Mouse (Mus musculus): ENCODE results near the gene Fgg.

Gene Fgg

GRCm38 (mm10) chr3:83025036-83025435 lies 17.5 kb downstream of the Fgg start:
- in situ Hi-C loops (cut with MboI; ENCODE audit: low sequenced_read_pairs), result no loop called here

DNA sequence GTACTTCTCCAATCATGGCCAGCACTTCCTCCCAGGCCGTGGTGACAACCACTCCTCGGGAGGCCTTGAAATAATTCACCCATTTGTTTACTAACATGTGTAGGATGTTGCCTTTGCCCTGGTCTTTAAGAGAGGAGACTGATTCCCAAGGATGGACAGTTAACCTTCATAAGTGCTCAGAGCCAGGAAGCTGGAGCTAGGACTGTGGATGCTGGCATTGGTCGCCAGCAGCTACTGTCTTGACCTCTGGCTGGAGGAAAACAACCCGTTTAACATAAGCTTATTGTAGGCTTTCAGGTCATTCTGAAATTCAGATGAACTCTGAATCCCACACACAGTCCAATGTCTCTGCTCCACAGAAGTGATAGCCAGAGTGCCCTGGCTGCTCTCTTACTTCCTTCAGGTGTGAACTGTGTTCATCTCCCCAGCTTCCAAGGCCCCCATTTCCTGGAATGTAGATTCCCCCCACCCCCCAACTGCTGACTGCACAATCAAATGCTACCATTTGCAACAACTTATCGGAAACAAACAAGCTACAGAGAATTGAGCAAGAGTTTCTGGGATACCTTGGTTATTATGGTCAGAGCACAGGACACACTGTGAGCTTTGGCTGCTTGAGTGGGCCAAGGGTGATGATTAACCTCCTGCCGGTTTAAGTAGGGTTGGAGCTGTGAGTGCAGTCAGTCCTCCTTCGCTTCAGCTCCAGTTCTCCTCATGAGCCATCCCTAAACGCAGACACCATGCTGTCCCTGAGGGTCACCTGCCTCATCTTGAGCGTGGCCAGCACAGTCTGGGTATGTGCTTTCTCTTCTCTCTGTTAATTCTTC lies 18.2 kb downstream of the Fgg start, which contains the start of gene Fga:
TSS of gene Fga (plus strand) at position 602 of the 827 bp plus-strand sequence.
- in situ Hi-C loops (cut with MboI; ENCODE audit: low sequenced_read_pairs), result no loop called here

GRCm38 (mm10) chr3:83027546-83028251 lies 20.2 kb downstream of the Fgg start:
- in situ Hi-C loops (cut with MboI; ENCODE audit: low sequenced_read_pairs), result no loop called here

GRCm38 (mm10) chr3:83030331-83030730 lies 22.8 kb downstream of the Fgg start:
- in situ Hi-C loops (cut with MboI; ENCODE audit: low sequenced_read_pairs), result no loop called here

GRCm38 (mm10) chr3:83032746-83033308 lies 25.3 kb downstream of the Fgg start:
- in situ Hi-C loops (cut with MboI; ENCODE audit: low sequenced_read_pairs), result no loop called here

- in situ Hi-C loops (cut with MboI; ENCODE audit: low sequenced_read_pairs), result no loop called here
Observed at GRCm38 (mm10) chr3:83033801-83034200, 26.3 kb downstream of the Fgg start.

DNA sequence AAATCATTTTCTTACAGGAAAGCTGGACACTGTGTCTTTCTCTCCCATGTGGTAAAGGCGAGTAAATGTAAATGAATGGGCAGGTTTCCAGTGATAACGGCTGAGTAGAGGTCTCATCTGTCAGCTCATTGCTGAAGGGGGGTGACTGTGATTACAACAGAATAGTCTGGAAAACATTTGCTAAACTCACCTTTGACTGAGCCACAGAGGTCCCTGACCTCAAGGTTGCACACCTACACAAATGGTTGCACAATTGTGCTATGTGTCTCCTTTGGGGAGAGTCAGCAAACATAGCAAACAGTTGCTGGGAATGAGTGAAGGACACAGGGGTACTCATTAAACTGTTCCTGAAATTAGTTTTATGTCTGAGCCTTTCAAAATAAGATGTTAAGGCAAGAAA lies 31.3 kb downstream of the Fgg start:
- in situ Hi-C loops (cut with MboI; ENCODE audit: low sequenced_read_pairs), result no loop called here

DNA sequence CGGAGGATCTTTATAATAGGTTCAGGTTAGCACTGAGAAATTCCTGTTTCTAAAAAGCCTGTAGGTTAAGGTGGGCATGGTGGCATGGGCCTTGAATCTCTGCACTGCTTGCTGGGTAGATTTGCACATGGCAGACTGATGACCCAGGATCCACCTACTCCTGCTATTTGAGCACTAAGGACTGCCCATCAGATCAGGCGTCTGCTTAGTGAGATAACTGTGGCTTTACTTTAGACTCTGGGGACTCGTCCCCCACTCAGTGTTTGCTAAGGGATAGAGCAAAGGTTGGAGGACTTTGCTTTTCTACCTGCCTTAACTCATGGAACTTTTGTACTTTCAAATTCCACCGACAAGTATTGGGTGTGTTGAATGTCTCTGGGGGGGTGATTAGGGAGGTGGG lies 32.1 kb downstream of the Fgg start:
- in situ Hi-C loops (cut with MboI; ENCODE audit: low sequenced_read_pairs), result no loop called here

- in situ Hi-C loops (cut with MboI; ENCODE audit: low sequenced_read_pairs), result no loop called here
Observed at GRCm38 (mm10) chr3:83042451-83042850, 34.9 kb downstream of the Fgg start.

- in situ Hi-C loops (cut with MboI; ENCODE audit: low sequenced_read_pairs), result no loop called here
Observed at GRCm38 (mm10) chr3:83046649-83047048, 39.1 kb downstream of the Fgg start.

DNA sequence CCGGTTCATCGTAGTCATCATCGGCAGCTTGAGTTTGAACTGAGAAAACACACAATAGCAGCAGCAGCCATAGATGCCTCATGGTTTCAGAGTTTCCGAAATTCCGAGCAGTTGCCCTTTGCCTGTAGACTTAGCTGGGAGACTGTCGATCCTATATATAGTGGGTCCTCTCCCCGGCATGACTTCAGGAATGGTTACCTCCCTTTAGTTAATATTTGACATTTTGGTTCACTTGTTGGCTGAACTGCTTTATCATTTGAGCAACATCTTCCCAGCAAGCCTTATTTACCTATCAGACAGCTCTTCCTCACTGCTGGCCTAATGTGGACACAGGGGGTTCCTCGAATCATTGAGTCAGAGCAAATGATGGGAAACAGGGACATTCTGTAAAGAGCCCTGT lies 42.2 kb downstream of the Fgg start, which contains the start of gene Fgb:
TSS of gene Fgb (minus strand) at position 184 of the 400 bp plus-strand sequence.
- in situ Hi-C loops (cut with MboI; ENCODE audit: low sequenced_read_pairs), result loop anchor here (5.0 kb wide), 1 partner anchor 47 kb away; no protein-coding TSS in a partner anchor

GRCm38 (mm10) chr3:83050661-83051060 lies 43.1 kb downstream of the Fgg start:
- in situ Hi-C loops (cut with MboI; ENCODE audit: low sequenced_read_pairs), result loop anchor here (5.0 kb wide), 1 partner anchor 48 kb away; no protein-coding TSS in a partner anchor

- in situ Hi-C loops (cut with MboI; ENCODE audit: low sequenced_read_pairs), result loop anchor here (5.0 kb wide), 1 partner anchor 50 kb away; no protein-coding TSS in a partner anchor
Observed at GRCm38 (mm10) chr3:83052102-83052501, 44.6 kb downstream of the Fgg start.

GRCm38 (mm10) chr3:83053126-83053525 lies 45.6 kb downstream of the Fgg start:
- in situ Hi-C loops (cut with MboI; ENCODE audit: low sequenced_read_pairs), result loop anchor here (5.0 kb wide), 1 partner anchor 51 kb away; no protein-coding TSS in a partner anchor

DNA sequence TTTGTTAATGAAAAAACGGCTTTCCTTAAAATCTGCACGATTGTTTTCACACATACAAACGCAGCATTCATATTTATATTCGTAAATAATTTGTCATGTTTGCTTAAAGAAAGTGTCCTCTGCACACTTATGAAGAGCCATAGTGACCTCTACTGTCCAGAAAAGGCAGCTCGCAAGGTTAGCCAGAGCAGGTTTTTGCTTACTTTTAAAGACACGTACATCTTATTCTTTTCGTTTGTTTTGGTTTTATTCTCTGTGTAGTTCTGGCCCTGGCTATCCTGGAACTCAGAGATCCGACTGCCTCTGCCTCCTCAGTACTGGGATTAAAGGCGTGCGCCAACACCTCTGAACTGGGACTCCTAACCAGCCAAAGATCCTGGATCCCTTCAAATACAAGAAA lies 46.2 kb downstream of the Fgg start:
- in situ Hi-C loops (cut with MboI; ENCODE audit: low sequenced_read_pairs), result loop anchor here (5.0 kb wide), 1 partner anchor 51 kb away; no protein-coding TSS in a partner anchor

DNA sequence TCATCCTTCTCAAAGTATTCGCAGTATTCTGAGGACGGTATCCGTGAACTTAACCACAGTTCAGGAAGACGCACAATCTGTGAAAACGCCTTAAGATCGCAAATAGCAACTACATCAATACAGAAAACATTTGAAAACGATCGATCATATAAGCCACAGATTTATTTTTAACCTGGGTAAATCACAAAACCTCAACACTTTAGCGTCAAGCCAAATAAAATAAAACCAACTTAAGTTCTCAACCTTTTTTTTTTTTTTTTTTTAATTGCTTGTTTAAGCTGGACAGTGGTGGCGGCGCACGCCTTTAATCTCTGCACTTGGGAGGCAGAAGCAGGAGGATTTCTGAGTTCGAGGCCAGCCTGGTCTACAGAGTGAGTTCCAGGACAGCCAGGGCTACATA lies 47.2 kb downstream of the Fgg start:
- in situ Hi-C loops (cut with MboI; ENCODE audit: low sequenced_read_pairs), result loop anchor here (5.0 kb wide), 1 partner anchor 52 kb away; no protein-coding TSS in a partner anchor

GRCm38 (mm10) chr3:83055281-83056038 lies 47.9 kb downstream of the Fgg start, which contains the start of gene Plrg1:
Plrg1 (plus strand) TSS chr3:83055522.
- in situ Hi-C loops (cut with MboI; ENCODE audit: low sequenced_read_pairs), result no loop called here

DNA sequence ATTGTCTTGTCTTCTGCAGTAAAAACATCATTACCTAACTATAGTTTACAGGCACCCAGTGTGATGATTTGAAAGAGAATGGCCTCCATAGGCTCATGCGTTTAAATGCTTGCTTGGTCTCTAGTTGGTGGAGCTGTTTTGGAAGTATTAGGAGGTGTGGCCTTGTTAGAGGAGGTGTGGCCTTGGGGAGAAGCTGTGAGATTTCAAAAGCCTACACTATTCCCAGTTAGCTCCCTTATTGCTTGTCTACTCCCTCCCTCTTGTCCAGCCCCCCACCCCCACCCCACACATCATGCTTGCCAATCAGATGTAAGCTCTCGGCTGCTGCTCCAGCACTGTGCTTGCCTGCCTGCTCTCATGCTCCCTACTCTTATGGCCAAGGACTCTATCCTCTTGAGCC lies 49.5 kb downstream of the Fgg start:
- in situ Hi-C loops (cut with MboI; ENCODE audit: low sequenced_read_pairs), result no loop called here
